Mouse (Mus musculus): ENCODE data around the gene 4930442H23Rik.

4930442H23Rik gene

GRCm38 (mm10) chr10:81143157-81143633 is 40.5 kb downstream of the 4930442H23Rik start:
- DNase-seq, result no peak

GRCm38 (mm10) chr10:81142551-81142981 is 41.1 kb downstream of the 4930442H23Rik start:
- no peak for DNase-seq

GRCm38 (mm10) chr10:81141455-81142210 is 42.0 kb downstream of the 4930442H23Rik start:
- no peak for DNase-seq

- peak; percentile 58 for DNase-seq
These were observed 42.8 kb downstream of the 4930442H23Rik start for GRCm38 (mm10) chr10:81140717-81141454.

- DNase-seq, result peak; percentile 44
These were observed 43.6 kb downstream of the 4930442H23Rik start for GRCm38 (mm10) chr10:81140005-81140404.

- DNase-seq, result no peak
These were observed 44.2 kb downstream of the 4930442H23Rik start for GRCm38 (mm10) chr10:81139529-81139846.

GRCm38 (mm10) chr10:81138821-81139528 is 44.7 kb downstream of the 4930442H23Rik start:
- no peak for DNase-seq

- DNase-seq, result peak; percentile 53
These were observed 45.4 kb downstream of the 4930442H23Rik start for GRCm38 (mm10) chr10:81138131-81138782.

GRCm38 (mm10) chr10:81137252-81138130 is 46.2 kb downstream of the 4930442H23Rik start:
- peak; percentile 99 for DNase-seq

- DNase-seq, result peak; percentile 90
These were observed 46.9 kb downstream of the 4930442H23Rik start for GRCm38 (mm10) chr10:81136706-81137231.

GRCm38 (mm10) chr10:81135831-81136705 is 47.6 kb downstream of the 4930442H23Rik start:
- peak; percentile 88 for DNase-seq

- DNase-seq, result peak; percentile 70
These were observed 48.5 kb downstream of the 4930442H23Rik start, which contains the start of gene Zbtb7a for GRCm38 (mm10) chr10:81134966-81135681. Gene Zbtb7a (plus strand): TSS chr10:81135220.

GRCm38 (mm10) chr10:81134181-81134587 is 49.5 kb downstream of the 4930442H23Rik start:
- DNase-seq, result peak; percentile 80
